Mouse (Mus musculus) heart, embryonic 16.5 days (tissue): ENCODE data around the gene Bmp6. TPM values are rescaled to one million over a fixed set of nuclear protein-coding genes. Genes with fewer than 3 reads are reported as not detected.

Source experiments
- ATAC-seq: fragments of 200-750 bp; cut with Nextera tagmentation; replicated peaks from 2 replicates; pipeline ENCODE4 v1.8.0; 2017; ENCODE audit warnings: moderate number of reproducible peaks; ENCODE audit not compliant: insufficient read depth, low FRiP score; ENCODE audit errors: extremely low read depth
- H3K27ac ChIP-seq: fragments of 300-500 bp; sonication (generic); 2 replicates; pipeline ENCODE4 v1.5.1; 2014; ENCODE audit warnings: mild to moderate bottlenecking, low read length, control low read depth, moderate library complexity
- H3K27me3 ChIP-seq: fragments of 300-500 bp; sonication (generic); 2 replicates; pipeline ENCODE4 v1.6.1; 2014; ENCODE audit warnings: low read length, mixed read lengths; ENCODE audit not compliant: control insufficient read depth, insufficient read depth
- H3K36me3 ChIP-seq: fragments of 300-500 bp; sonication (generic); 2 replicates; pipeline ENCODE4 v1.6.1; 2014; ENCODE audit not compliant: control insufficient read depth, insufficient read depth
- H3K4me1 ChIP-seq: fragments of 300-500 bp; sonication (generic); 2 replicates; pipeline ENCODE4 v1.6.1; 2014; ENCODE audit warnings: low read length, mixed read lengths; ENCODE audit not compliant: control insufficient read depth, insufficient read depth
- H3K4me2 ChIP-seq: fragments of 300-500 bp; sonication (generic); 2 replicates; pipeline ENCODE4 v1.6.1; 2014; ENCODE audit warnings: low read depth, mild to moderate bottlenecking, control low read depth, low read length
- H3K4me3 ChIP-seq: fragments of 300-500 bp; sonication (generic); 2 replicates; pipeline ENCODE4 v1.5.1; 2014; ENCODE audit warnings: mild to moderate bottlenecking, control low read depth, low read length
- H3K9ac ChIP-seq: fragments of 300-500 bp; sonication (generic); 2 replicates; pipeline ENCODE4 v1.6.1; 2014; ENCODE audit warnings: low read length, control low read depth
- H3K9me3 ChIP-seq: fragments of 300-500 bp; sonication (generic); replicated peaks from 2 replicates; pipeline ENCODE4 v1.6.1; 2016; ENCODE audit warnings: low read length; ENCODE audit not compliant: control insufficient read depth
- WGBS: fragments of 180-500 bp; shearing (Covaris S2); extraction: QIAGEN DNeasy Blood & Tissue Kit; methylation state at CpG from one replicate; pipeline ENCODE4 v1.1.7; 2014; 5-methylcytosine and 5-hydroxymethylcytosine counted together
- polyA plus RNA-seq: library from polyadenylated mRNA; unstranded; fragments of >200 nt; fragmentation: Nextera tagmentation; extraction: Ambion mirVana; gene quantifications from 2 replicates; pipeline ENCODE4 v1.2.1, GENCODE M21; 2015

The Bmp6 gene
- polyA plus RNA-seq, 1 experiment from 2014 or later = 2.5 TPM

- H3K4me3 ChIP-seq = no peak overlapping the region
- H3K9ac ChIP-seq = no peak overlapping the region
- H3K9me3 ChIP-seq = no peaks in the 10 kb centered on the region; the same call in 1 of the 2 replicates
- H3K36me3 ChIP-seq = no peaks in the 10 kb centered on the region
- no peak overlapping the region for H3K27ac ChIP-seq
- ATAC-seq = no peak
- no peaks in the 10 kb centered on the region for H3K27me3 ChIP-seq
- no peak overlapping the region for H3K4me2 ChIP-seq
- 47% methylated on average over 6 of the region's 6 CpGs for WGBS
- peaks cover 10% of the 10 kb centered on the region for H3K4me1 ChIP-seq
These were observed 31.2 kb downstream of the Bmp6 start for GRCm38 (mm10) chr13:38376071-38376470.

DNA sequence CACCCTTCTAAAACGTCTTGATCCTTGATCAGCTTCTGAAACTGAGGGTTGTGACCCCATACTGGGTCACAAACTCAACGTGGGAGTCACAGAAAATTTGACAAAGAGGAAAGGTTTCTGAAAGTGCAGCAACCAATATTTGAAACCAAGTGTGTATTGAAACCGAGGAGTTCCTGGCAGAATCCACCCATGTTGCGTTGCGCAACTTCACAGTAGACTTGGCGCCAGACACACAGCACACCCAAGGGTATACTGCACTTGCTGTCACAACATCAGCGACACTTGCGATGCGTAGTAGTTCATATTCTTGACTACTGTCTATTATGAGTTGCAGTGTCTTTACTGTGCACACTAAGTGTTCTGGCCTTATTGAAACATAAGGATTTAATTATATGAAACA lies 32.4 kb downstream of the Bmp6 start:
- H3K9ac ChIP-seq = no peak overlapping the region
- no peaks in the 10 kb centered on the region for H3K27me3 ChIP-seq
- H3K4me1 ChIP-seq = peaks cover 10% of the 10 kb centered on the region
- 84% methylated on average over 9 of the region's 9 CpGs for WGBS
- H3K27ac ChIP-seq = no peak overlapping the region
- ATAC-seq = no peak
- H3K4me2 ChIP-seq = no peak overlapping the region
- no peaks in the 10 kb centered on the region; the same call in 1 of the 2 replicates for H3K9me3 ChIP-seq
- H3K4me3 ChIP-seq = no peak overlapping the region
- H3K36me3 ChIP-seq = no peaks in the 10 kb centered on the region

GRCm38 (mm10) chr13:38379806-38380205 lies 34.9 kb downstream of the Bmp6 start:
- Histone ChIP-seq H3K4me1 (peaks cover 10% of the 10 kb centered on the region), H3K27me3 (no peaks in the 10 kb centered on the region), H3K4me3 (no peak overlapping the region), H3K9ac (no peak overlapping the region), H3K4me2 (no peak overlapping the region), H3K27ac (no peak overlapping the region), H3K36me3 (no peaks in the 10 kb centered on the region), H3K9me3 (no peaks in the 10 kb centered on the region; the same call in 1 of the 2 replicates)
- ATAC-seq = no peak
- 87% methylated on average over 5 of the region's 5 CpGs for WGBS

DNA sequence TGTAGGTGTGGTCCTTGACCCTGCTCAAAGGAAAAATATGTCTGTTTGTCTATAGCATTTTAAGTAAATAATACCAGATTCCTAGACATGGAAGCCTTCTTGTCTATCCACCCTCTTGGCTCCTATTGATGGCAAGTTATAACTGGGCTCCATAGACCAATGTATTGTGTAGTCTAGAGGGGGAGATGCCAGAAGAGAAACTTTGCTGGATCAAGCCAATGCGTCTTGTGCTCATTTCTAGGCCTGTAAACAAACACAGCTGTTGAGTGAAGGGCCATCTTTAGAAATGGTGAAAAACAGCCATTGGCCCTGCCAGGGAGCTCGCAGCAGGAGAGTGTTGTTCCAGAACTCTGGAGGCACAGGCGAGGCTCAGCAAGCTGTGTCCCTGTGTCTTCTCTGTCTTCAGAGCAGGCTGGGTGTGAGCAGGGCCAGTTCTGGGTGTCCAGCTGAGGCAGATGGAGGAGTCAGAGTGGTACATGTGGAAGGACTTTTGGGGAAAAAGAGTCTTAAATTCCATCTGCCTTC lies 41.2 kb downstream of the Bmp6 start:
- 78% methylated on average over 3 of the region's 3 CpGs for WGBS
- ATAC-seq = no peak

GRCm38 (mm10) chr13:38387453-38388040 lies 42.6 kb downstream of the Bmp6 start:
- 85% methylated on average over 4 of the region's 4 CpGs for WGBS
- Histone ChIP-seq H3K4me1 (no peaks in the 10 kb centered on the region), H3K27me3 (no peaks in the 10 kb centered on the region), H3K36me3 (no peaks in the 10 kb centered on the region), H3K9me3 (no peaks in the 10 kb centered on the region), H3K27ac (no peak overlapping the region), H3K4me3 (no peak overlapping the region), H3K4me2 (no peak overlapping the region), H3K9ac (no peak overlapping the region)
- no peak for ATAC-seq

More for the DNA sequence above, 41.2 kb downstream of the Bmp6 start:
- Histone ChIP-seq H3K9me3 (no peaks in the 10 kb centered on the region), H3K9ac (no peak overlapping the region), H3K4me3 (no peak overlapping the region), H3K27ac (no peak overlapping the region), H3K4me1 (no peaks in the 10 kb centered on the region), H3K36me3 (no peaks in the 10 kb centered on the region), H3K27me3 (no peaks in the 10 kb centered on the region), H3K4me2 (no peak overlapping the region)

DNA sequence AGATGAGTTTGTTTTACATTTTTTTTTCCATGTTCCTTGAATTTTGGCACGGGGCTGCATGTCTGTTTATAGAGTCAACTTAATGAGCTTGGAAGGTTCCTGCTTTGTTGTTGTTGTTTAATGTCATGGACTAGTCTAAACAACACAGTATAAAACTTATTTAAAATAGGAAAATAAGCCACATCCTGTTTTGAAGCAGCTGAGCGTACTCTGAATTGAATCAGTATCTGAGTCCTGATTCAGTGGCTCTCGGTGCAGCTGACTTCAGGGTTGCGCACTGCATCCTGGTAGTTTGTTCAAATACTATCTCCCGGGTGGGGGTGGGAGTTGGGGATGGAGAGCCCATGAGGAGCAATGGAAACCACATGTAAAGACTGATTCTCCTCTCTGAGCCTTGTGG lies 48.5 kb downstream of the Bmp6 start:
- Histone ChIP-seq H3K9me3 (no peaks in the 10 kb centered on the region), H3K4me3 (no peak overlapping the region), H3K4me2 (no peak overlapping the region), H3K36me3 (no peaks in the 10 kb centered on the region), H3K4me1 (no peaks in the 10 kb centered on the region), H3K27me3 (no peaks in the 10 kb centered on the region), H3K27ac (no peak overlapping the region), H3K9ac (no peak overlapping the region)
- no peak for ATAC-seq
- 64% methylated on average over 5 of the region's 5 CpGs for WGBS

DNA sequence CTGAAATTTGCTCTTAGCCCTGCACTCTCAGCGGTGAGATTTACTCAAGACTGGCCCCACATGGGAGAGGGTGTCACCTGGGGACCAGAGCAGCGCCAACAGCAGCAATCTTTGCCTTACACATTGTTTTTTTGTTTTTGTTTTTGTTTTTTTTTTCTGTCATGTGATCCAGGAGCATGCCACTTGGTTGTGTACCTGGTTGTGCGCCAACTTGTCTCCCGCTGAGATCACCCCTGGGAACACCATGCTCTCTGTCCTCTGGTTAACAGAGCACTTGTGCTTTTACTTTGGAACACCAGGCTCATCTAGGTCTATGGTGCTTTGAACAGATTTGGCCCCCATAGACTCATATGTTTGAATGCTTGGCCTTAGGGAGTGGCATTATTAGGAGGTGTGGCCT lies 50.1 kb downstream of the Bmp6 start:
- H3K36me3 ChIP-seq = no peaks in the 10 kb centered on the region
- 85% methylated on average over 4 of the region's 4 CpGs for WGBS
- no peak overlapping the region for H3K4me2 ChIP-seq
- no peak for ATAC-seq
- H3K27me3 ChIP-seq = no peaks in the 10 kb centered on the region
- no peak overlapping the region for H3K4me3 ChIP-seq
- no peaks in the 10 kb centered on the region for H3K9me3 ChIP-seq
- H3K4me1 ChIP-seq = no peaks in the 10 kb centered on the region
- H3K27ac ChIP-seq = no peak overlapping the region
- H3K9ac ChIP-seq = no peak overlapping the region

GRCm38 (mm10) chr13:38397007-38397545 lies 52.2 kb downstream of the Bmp6 start:
- no peak overlapping the region for H3K27ac ChIP-seq
- H3K9me3 ChIP-seq = no peaks in the 10 kb centered on the region
- no peak overlapping the region for H3K4me3 ChIP-seq
- H3K9ac ChIP-seq = no peak overlapping the region
- H3K4me1 ChIP-seq = no peaks in the 10 kb centered on the region
- no peak for ATAC-seq
- H3K4me2 ChIP-seq = no peak overlapping the region
- no peaks in the 10 kb centered on the region for H3K36me3 ChIP-seq
- 79% methylated on average over 7 of the region's 7 CpGs for WGBS
- no peaks in the 10 kb centered on the region for H3K27me3 ChIP-seq

GRCm38 (mm10) chr13:38398658-38399057 lies 53.8 kb downstream of the Bmp6 start:
- ATAC-seq = no peak
- Histone ChIP-seq H3K4me2 (no peak overlapping the region), H3K36me3 (no peaks in the 10 kb centered on the region), H3K9ac (no peak overlapping the region), H3K4me1 (no peaks in the 10 kb centered on the region), H3K27ac (no peak overlapping the region), H3K27me3 (no peaks in the 10 kb centered on the region), H3K9me3 (no peaks in the 10 kb centered on the region), H3K4me3 (no peak overlapping the region)
- 65% methylated on average over 6 of the region's 6 CpGs for WGBS
